Mouse (Mus musculus): ENCODE measurements around the gene Gdi2. TPM values are rescaled to one million over a fixed set of nuclear protein-coding genes. Genes with fewer than 3 reads are reported as not detected.

Gene Gdi2
- 234 and 245 TPM in 2 replicates for polyA plus RNA-seq (2012; rRNA removed)

GRCm38 (mm10) chr13:3537594-3538222 lies at the start of gene Gdi2:
Gene Gdi2, plus strand, starts transcription at chr13:3538063.

GRCm38 (mm10) chr13:3610795-3611438 lies 73.1 kb downstream of the Gdi2 start, which contains the start of gene Fam208b:
Gene Fam208b, minus strand, starts transcription at chr13:3611108.

Other genes starting within 250 kb of the Gdi2 start
- 28.8 and 31.6 TPM in 2 replicates for gene Fam208b, start 73.0 kb downstream of the Gdi2 start, polyA plus RNA-seq (2012; rRNA removed)
- gene Asb13, start 96.0 kb downstream of the Gdi2 start, polyA plus RNA-seq (2012; rRNA removed), result 18.3 and 18.9 TPM in 2 replicates

Measured in central nervous system, embryonic 14 days (tissue).